ENCODE assay signal across 16 mouse cellular contexts in the genomic region with DNA sequence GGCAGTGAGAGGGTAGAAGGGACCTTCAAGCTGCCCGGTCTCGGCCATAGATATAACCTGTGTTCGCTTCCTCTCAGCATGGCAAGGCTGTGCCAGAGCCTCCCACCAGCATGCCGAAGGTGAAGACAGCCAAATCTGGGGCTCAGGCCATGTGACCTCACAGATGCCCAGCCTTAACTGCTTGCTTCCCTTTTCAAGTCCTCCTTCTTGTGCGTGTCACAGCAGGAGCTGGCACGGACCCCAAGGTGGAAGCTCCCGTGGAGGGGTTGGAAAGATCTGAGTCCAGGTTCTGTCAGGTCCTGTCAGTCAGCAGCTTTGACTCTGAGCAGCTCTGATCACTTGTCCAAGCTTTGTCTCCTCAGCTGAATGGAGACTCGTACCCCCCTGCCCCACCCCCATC.
"Had no signal": no experiment of that assay in that cellular context is flagged by ENCODE, and none has a peak within 500 bp of the region (broad histone marks: within the 10 kb centered on the region; RNA-seq: fewer than 3 reads in every experiment).

No protein-coding gene starts in this region.

- H3K4me3 ChIP-seq: liver, embryonic 13.5 days; midbrain, embryonic 12.5 days; midbrain, embryonic 15.5 days; neural tube, embryonic 12.5 days; neural tube, embryonic 15.5 days; stomach, embryonic 15.5 days had no signal

- H3K27me3 ChIP-seq: liver, embryonic 13.5 days; midbrain, embryonic 15.5 days; neural tube, embryonic 15.5 days; stomach, embryonic 15.5 days had no signal

- H3K36me3 ChIP-seq: midbrain, embryonic 15.5 days; neural tube, embryonic 12.5 days; neural tube, embryonic 15.5 days; stomach, embryonic 15.5 days had no signal

- H3K9ac ChIP-seq: liver, embryonic 13.5 days; midbrain, embryonic 12.5 days; midbrain, embryonic 15.5 days; neural tube, embryonic 12.5 days; neural tube, embryonic 15.5 days; stomach, embryonic 15.5 days had no signal

- DNase-seq: kidney, adult 9 months; kidney, postnatal 14 days; kidney, postnatal 4 days; liver, embryonic 13.5 days; lung, adult 2 months; lung, postnatal 14 days; retina, postnatal 1 day; right cerebral cortex, postnatal 25 days; spleen, adult 18-20 months; thymus, postnatal 36 days had no signal

- H3K27ac ChIP-seq: liver, embryonic 13.5 days; macrophage; midbrain, embryonic 12.5 days; midbrain, embryonic 15.5 days; neural tube, embryonic 12.5 days; neural tube, embryonic 15.5 days; stomach, embryonic 15.5 days had no signal

- H3K4me2 ChIP-seq: liver, embryonic 13.5 days; midbrain, embryonic 12.5 days; midbrain, embryonic 15.5 days; neural tube, embryonic 12.5 days; neural tube, embryonic 15.5 days; stomach, embryonic 15.5 days had no signal

- H3K9me3 ChIP-seq: liver, embryonic 13.5 days; midbrain, embryonic 12.5 days; midbrain, embryonic 15.5 days; neural tube, embryonic 12.5 days; neural tube, embryonic 15.5 days; stomach, embryonic 15.5 days had no signal

- ATAC-seq: midbrain, embryonic 15.5 days had no signal
